Mouse (Mus musculus): ENCODE measurements at regions not wholly inside any gene's neighbourhood (a gene's known extent, or its start where the extent isn't known, plus 50 kb on each side); places are given as distances from the start of the nearest gene placed in this dataset.

DNA sequence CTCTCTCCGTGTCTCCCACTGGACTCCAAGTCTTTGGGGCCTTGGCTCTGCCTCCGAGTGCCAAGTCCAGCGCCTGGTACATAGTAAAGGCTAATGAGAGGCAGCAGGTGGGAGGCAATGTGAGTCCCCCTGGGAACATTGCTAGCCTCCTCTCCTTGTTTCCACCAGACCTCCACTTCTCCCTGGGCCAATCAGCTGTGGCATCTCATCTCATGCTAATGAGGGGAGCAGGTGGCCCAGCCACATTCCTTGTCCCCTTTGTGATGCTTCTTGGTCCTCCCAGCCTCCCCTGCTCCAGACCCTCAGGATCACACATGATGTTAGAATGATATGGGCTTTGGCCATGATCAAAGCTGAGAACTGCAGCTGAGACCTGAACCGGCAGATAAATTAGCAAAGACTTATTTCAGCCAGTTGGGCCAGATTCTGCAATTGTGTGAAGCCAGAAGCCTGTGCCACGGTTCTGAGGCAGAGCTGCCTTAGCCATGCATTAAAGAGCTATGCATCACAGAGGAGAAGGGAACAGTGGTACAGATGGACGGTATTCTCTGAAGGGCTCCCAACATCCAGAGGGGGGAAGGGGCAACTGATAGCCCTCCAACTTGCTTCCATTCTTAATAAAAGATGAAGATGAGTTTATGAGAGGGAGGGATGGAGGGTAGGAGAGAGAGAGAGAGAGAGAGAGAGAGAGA is 208.0 kb upstream of the Id2 start:
- Histone ChIP-seq H3K36me3 (no peaks in the 10 kb centered on the region), H3K4me2 (no peak overlapping the region), H3K27ac (replicated peaks) (peak overlapping the region; percentile 42), H3K27me3 (no peaks in the 10 kb centered on the region), H3K4me1 (replicated peaks) (peaks cover 28% of the 10 kb centered on the region), H3K9ac (no peak overlapping the region), H3K9me3 (no peaks in the 10 kb centered on the region), H3K4me3 (no peak overlapping the region)
- ATAC-seq (ENCODE audit: low read depth) = peak; percentile 86
- 15% methylated on average over 6 of the region's 6 CpGs for WGBS

DNA sequence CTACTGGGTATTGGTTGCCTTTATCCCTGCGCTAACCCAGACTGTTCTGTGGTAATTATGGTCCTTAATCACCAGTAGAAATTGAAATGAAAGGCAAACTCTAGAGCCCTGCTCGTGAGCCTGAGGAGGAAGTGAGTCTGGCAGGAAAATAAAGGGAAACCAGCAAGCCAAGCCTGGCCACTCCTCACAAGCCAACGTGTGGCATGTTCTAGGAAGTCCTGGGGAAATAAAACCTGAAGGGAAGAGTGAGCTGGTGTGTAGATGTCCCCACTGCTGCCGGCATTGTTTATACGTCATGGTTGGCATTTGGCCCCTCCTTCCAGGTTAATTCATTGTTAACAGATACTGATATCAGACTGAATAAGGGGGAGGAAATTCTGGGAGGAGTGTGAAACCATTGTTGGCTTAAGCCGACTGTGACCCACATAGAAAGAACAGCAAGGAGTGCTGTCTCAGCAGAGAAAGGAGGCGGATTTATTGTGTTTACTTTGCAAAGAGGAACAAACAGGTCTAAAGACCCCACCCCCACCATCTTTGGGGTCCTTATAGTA is 206.6 kb upstream of the Id2 start:
- no peak overlapping the region for H3K9ac ChIP-seq
- no peak overlapping the region for H3K4me2 ChIP-seq
- no peaks in the 10 kb centered on the region for H3K36me3 ChIP-seq
- H3K4me3 ChIP-seq = no peak overlapping the region
- no peaks in the 10 kb centered on the region for H3K9me3 ChIP-seq
- 30% methylated on average over 7 of the region's 7 CpGs for WGBS
- H3K4me1 ChIP-seq (replicated peaks) = peaks cover 28% of the 10 kb centered on the region
- no peaks in the 10 kb centered on the region for H3K27me3 ChIP-seq
- no peak overlapping the region for H3K27ac ChIP-seq (replicated peaks)
- ATAC-seq (ENCODE audit: low read depth) = no peak

DNA sequence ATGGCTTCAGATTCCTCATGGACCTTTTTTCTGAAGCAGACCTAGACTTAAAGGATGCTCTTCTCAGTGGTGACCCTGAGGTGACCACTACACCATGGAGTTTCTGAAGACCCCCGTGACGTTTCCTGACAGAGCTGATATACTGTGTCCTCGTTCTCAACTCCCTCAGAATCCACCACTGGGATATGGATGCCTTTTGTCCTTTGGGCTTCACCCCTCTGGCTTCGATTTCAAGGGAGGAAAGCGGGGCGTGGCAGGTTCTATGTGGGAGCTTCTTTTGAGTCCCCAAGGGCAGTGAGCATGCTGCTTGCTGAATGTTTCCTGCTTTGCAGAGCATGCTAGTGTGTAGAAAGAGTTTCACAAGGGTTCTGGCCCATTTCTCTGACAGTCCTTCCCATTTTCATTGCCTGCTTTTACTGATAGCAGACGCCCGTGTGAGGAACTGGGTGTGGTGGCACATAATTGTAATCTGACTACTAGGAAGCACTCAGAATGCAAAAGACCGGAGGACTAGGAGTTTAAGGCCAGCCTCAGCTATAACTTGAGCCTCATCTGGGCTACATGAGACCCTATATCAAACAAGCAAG is 204.0 kb upstream of the Id2 start:
- Histone ChIP-seq H3K27ac (replicated peaks) (no peak overlapping the region), H3K4me2 (no peak overlapping the region), H3K4me3 (no peak overlapping the region), H3K4me1 (replicated peaks) (peaks cover 22% of the 10 kb centered on the region), H3K36me3 (no peaks in the 10 kb centered on the region), H3K9ac (no peak overlapping the region), H3K9me3 (no peaks in the 10 kb centered on the region), H3K27me3 (no peaks in the 10 kb centered on the region)
- ATAC-seq (ENCODE audit: low read depth) = no peak
- WGBS = 73% methylated on average over 9 of the region's 9 CpGs

DNA sequence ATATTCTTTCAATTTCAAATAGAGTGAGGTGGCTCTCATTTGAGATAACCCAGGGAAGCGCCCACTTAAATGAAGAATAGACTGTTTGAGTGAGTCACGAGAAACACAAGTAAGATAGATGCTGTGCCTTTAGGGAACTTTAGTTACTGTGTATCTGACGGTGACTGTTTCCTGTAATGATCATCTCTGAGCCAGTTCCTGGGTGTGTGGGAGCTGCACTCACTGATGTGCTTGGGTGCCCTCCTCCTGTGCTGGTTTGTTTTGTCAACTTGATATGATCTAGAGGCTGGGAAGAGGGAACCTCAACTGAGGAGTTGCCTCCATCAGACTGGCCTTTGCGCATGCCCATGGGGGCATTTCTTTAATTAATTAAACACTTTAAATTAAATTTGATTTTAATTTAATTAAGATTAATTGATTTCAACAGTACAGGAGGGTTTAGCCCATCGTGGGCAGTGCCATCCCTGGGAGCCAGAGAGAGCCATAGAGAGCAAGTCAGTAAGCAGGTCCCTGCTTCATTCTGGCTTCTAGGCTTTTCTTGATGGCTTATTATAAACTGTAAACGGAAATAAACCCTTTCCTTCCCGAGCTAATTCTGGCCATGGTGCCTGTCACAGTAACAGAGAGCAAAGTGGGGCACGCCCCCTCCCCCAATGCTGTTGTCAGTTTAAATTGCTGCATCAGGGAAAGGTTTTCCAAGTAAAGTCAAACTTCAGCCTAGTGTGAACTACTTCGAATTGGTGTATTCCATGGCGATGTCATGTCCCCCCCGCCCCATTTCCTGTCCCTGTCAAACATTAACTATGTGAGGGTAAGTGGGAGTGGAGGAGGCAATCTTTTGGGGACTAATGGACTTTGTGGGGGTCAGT is 202.9 kb upstream of the Id2 start:
- no peak for ATAC-seq (ENCODE audit: low read depth)
- peaks cover 17% of the 10 kb centered on the region for H3K4me1 ChIP-seq (replicated peaks)
- no peak overlapping the region for H3K9ac ChIP-seq
- H3K36me3 ChIP-seq = no peaks in the 10 kb centered on the region
- 75% methylated on average over 11 of the region's 11 CpGs for WGBS
- H3K4me2 ChIP-seq = no peak overlapping the region
- H3K27ac ChIP-seq (replicated peaks) = no peak overlapping the region
- no peaks in the 10 kb centered on the region for H3K9me3 ChIP-seq
- H3K27me3 ChIP-seq = no peaks in the 10 kb centered on the region
- H3K4me3 ChIP-seq = no peak overlapping the region

- Histone ChIP-seq H3K27ac (replicated peaks) (no peak overlapping the region), H3K4me3 (no peak overlapping the region), H3K36me3 (no peaks in the 10 kb centered on the region), H3K4me1 (replicated peaks) (peaks cover 17% of the 10 kb centered on the region), H3K9me3 (no peaks in the 10 kb centered on the region), H3K4me2 (no peak overlapping the region), H3K27me3 (no peaks in the 10 kb centered on the region), H3K9ac (no peak overlapping the region)
- no peak for ATAC-seq (ENCODE audit: low read depth)
- 95% methylated on average over 3 of the region's 3 CpGs for WGBS
Observed at GRCm38 (mm10) chr12:25298766-25299165, 201.8 kb upstream of the Id2 start.

DNA sequence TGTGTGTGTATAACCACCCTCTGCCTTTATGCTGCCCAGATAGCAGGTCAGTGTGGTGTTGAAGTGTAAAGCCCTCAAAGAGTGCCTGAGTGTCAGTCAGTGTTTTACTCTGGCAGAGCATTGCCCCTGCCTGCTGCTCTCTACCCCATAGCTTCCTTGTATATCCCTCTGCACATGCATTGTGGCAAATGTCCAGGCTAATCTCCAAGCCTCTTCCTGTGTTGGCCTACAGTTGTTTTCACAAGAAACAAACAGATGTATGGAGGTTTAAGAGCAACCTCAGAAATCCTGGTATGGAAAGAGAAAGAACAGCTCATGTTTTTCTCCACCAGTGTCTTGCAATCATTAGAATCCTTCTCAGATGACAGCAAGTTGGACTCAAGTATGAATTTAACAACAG is 201.0 kb upstream of the Id2 start:
- no peak overlapping the region for H3K27ac ChIP-seq (replicated peaks)
- no peak for ATAC-seq (ENCODE audit: low read depth)
- H3K27me3 ChIP-seq = no peaks in the 10 kb centered on the region
- H3K36me3 ChIP-seq = no peaks in the 10 kb centered on the region
- no peak overlapping the region for H3K9ac ChIP-seq
- H3K9me3 ChIP-seq = no peaks in the 10 kb centered on the region
- no peak overlapping the region for H3K4me2 ChIP-seq
- peaks cover 16% of the 10 kb centered on the region for H3K4me1 ChIP-seq (replicated peaks)
- no peak overlapping the region for H3K4me3 ChIP-seq

DNA sequence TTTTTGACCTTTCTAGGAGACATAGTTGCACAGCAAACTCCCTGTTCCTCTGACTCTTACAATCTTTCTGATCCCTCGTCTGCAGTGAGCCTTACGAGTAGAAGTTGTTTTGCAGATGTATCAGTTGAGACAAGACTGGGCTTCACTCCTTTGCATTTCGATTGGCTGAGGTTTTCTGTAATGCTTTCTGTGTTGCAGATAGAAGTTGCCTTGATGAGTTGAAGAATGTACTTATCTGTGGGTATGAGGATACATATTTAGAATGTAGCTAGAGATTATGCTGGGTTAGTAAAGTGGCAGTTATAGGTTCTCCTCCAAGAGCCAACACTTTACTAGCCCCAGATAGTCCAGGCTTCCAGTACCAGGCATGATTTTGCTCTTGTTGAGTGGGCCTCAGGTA is 199.7 kb upstream of the Id2 start:
- Histone ChIP-seq H3K4me2 (no peak overlapping the region), H3K9me3 (no peaks in the 10 kb centered on the region), H3K36me3 (no peaks in the 10 kb centered on the region), H3K9ac (no peak overlapping the region), H3K4me3 (no peak overlapping the region), H3K4me1 (replicated peaks) (peaks cover 16% of the 10 kb centered on the region), H3K27me3 (no peaks in the 10 kb centered on the region), H3K27ac (replicated peaks) (no peak overlapping the region)
- no peak for ATAC-seq (ENCODE audit: low read depth)
- 93% methylated on average over 3 of the region's 3 CpGs for WGBS

DNA sequence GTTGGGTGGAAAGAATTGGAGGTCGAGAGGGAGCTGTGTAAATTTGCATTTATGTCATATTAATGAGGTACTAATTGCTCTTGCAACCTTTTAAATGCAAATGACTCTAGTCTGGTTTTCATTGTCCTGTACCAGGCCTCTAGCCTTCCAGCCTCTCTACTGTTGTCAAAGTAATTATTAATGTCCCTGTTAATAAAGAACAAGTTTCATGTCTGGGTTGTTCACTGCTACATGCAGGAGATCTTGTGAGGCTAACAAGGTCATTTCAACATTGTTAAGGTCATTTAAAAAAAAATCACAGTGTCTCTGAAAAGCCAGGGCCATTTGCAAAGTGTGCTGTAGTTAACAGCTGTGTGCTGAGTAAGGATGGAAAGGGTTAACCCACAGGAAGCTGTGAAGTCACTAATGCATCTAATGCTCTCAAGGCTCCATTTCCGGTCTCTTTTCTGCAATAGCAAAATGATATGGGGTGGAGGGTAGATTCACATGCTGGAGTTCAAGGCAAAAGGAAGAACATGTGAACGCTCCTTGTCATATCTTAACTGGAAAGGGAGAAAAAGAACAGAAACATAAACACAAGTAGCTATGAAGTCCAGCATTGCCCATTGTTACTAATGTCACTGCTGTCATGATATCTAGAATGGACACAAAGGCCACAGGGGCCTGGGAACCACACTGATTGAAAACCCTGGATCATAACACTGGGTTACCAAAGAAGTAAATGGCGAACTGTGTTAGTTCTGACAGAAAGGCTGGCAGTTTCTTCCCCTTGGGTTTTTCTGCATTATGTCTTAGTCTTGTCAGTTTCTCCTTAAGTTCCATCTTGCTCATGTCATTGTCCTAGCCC is 197.5 kb upstream of the Id2 start:
- H3K36me3 ChIP-seq = no peaks in the 10 kb centered on the region
- H3K27me3 ChIP-seq = no peaks in the 10 kb centered on the region
- no peak for ATAC-seq (ENCODE audit: low read depth)
- H3K4me3 ChIP-seq = no peak overlapping the region
- H3K9me3 ChIP-seq = no peaks in the 10 kb centered on the region
- peaks cover 16% of the 10 kb centered on the region for H3K4me1 ChIP-seq (replicated peaks)
- no peak overlapping the region for H3K4me2 ChIP-seq
- H3K27ac ChIP-seq (replicated peaks) = no peak overlapping the region
- WGBS = 51% methylated on average over 4 of the region's 4 CpGs
- no peak overlapping the region for H3K9ac ChIP-seq

- H3K4me3 ChIP-seq = no peak overlapping the region
- H3K9me3 ChIP-seq = no peaks in the 10 kb centered on the region
- no peak overlapping the region for H3K4me2 ChIP-seq
- H3K9ac ChIP-seq = no peak overlapping the region
- ATAC-seq (ENCODE audit: low read depth) = no peak
- H3K4me1 ChIP-seq (replicated peaks) = peaks cover 16% of the 10 kb centered on the region
- H3K27me3 ChIP-seq = no peaks in the 10 kb centered on the region
- H3K36me3 ChIP-seq = no peaks in the 10 kb centered on the region
- WGBS = 28% methylated on average over 6 of the region's 6 CpGs
- H3K27ac ChIP-seq (replicated peaks) = no peak overlapping the region
Observed at GRCm38 (mm10) chr12:25293470-25294178, 196.7 kb upstream of the Id2 start.

GRCm38 (mm10) chr12:25289381-25289780 is 192.4 kb upstream of the Id2 start:
- H3K27me3 ChIP-seq = no peaks in the 10 kb centered on the region
- H3K36me3 ChIP-seq = no peaks in the 10 kb centered on the region
- H3K4me1 ChIP-seq (replicated peaks) = peaks cover 12% of the 10 kb centered on the region
- no peak overlapping the region for H3K4me3 ChIP-seq
- no peak overlapping the region for H3K4me2 ChIP-seq
- WGBS = 78% methylated on average over 2 of the region's 2 CpGs
- no peaks in the 10 kb centered on the region for H3K9me3 ChIP-seq
- ATAC-seq (ENCODE audit: low read depth) = no peak
- H3K9ac ChIP-seq = no peak overlapping the region
- H3K27ac ChIP-seq (replicated peaks) = no peak overlapping the region

DNA sequence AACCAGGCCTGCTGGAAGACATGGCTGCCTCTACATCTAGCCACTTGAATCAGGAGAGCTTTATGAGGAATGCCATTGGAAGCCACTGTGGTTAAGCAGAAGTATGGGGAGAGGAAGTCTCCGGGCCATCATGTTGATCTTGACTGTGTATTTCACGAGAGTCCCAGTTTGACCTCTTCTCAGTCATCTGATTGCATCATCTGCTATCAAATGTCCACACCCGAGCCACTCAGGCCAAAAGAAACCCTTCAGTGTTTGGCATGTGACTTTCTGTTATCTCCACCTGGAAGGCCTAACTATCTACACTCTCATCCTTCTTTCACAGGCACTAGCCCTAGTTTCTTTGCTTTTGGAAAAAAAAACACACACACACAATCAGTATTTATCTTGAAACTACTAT is 186.9 kb upstream of the Id2 start:
- WGBS = 87% methylated on average over 3 of the region's 3 CpGs
- no peak overlapping the region for H3K4me2 ChIP-seq
- H3K27me3 ChIP-seq = no peaks in the 10 kb centered on the region
- no peak overlapping the region for H3K4me3 ChIP-seq
- no peaks in the 10 kb centered on the region; the same call in 1 of the 2 replicates for H3K4me1 ChIP-seq (replicated peaks)
- H3K9ac ChIP-seq = no peak overlapping the region
- H3K9me3 ChIP-seq = no peaks in the 10 kb centered on the region
- H3K27ac ChIP-seq (replicated peaks) = no peak overlapping the region
- no peaks in the 10 kb centered on the region for H3K36me3 ChIP-seq
- ATAC-seq (ENCODE audit: low read depth) = no peak
